Mouse (Mus musculus) neural tube, embryonic 14.5 days (tissue): Measurements from ENCODE around the gene Atp1b3. TPM values are rescaled to one million over a fixed set of nuclear protein-coding genes. Genes with fewer than 3 reads are reported as not detected.

ENCODE experiments used
- ATAC-seq: fragments of 200-750 bp; cut with Nextera tagmentation; 2 replicates; pipeline ENCODE4 v1.8.0; 2017; ENCODE audit warnings: low read depth, mild to moderate bottlenecking, moderate TSS enrichment, moderate library complexity
- H3K27ac ChIP-seq: fragments of 300-500 bp; sonication (generic); 2 replicates; pipeline ENCODE4 v1.5.1; 2014; ENCODE audit warnings: low read depth, mild to moderate bottlenecking, control low read depth, low read length, moderate library complexity, mixed read lengths
- H3K27me3 ChIP-seq: fragments of 300-500 bp; sonication (generic); 2 replicates; pipeline ENCODE4 v1.6.1; 2014; ENCODE audit warnings: low read length; ENCODE audit not compliant: control insufficient read depth, insufficient read depth
- H3K36me3 ChIP-seq: fragments of 300-500 bp; sonication (generic); 2 replicates; pipeline ENCODE4 v1.6.1; 2014; ENCODE audit warnings: low read length, mixed read lengths; ENCODE audit not compliant: control insufficient read depth, insufficient read depth
- H3K4me1 ChIP-seq: fragments of 300-500 bp; sonication (generic); 2 replicates; pipeline ENCODE4 v1.6.1; 2014; ENCODE audit warnings: low read length; ENCODE audit not compliant: control insufficient read depth, insufficient read depth
- H3K4me2 ChIP-seq: fragments of 300-500 bp; sonication (generic); 2 replicates; pipeline ENCODE4 v1.6.1; 2014; ENCODE audit warnings: mild to moderate bottlenecking, low read depth, low read length, control low read depth
- H3K4me3 ChIP-seq: fragments of 300-500 bp; sonication (generic); 2 replicates; pipeline ENCODE4 v1.5.1; 2014; ENCODE audit warnings: low read depth, low read length, control low read depth, mixed read lengths
- H3K9ac ChIP-seq: fragments of 300-500 bp; sonication (generic); replicated peaks from 2 replicates; pipeline ENCODE4 v1.6.1; 2014; ENCODE audit warnings: low read depth, mild to moderate bottlenecking, control low read depth, low read length, mixed read lengths
- H3K9me3 ChIP-seq: fragments of 300-500 bp; sonication (generic); 2 replicates; pipeline ENCODE4 v1.6.1; 2016; ENCODE audit warnings: low read length; ENCODE audit not compliant: control insufficient read depth
- WGBS: fragments of 180-500 bp; shearing (Covaris S2); extraction: QIAGEN DNeasy Blood & Tissue Kit; methylation state at CpG from one replicate; pipeline ENCODE4 v1.1.7; 2014; 5-methylcytosine and 5-hydroxymethylcytosine counted together
- polyA plus RNA-seq: library from polyadenylated mRNA; unstranded; fragments of >200 nt; fragmentation: Nextera tagmentation; extraction: Ambion mirVana; gene quantifications from 2 replicates; pipeline ENCODE4 v1.2.1, GENCODE M21; 2014

The Atp1b3 gene
- polyA plus RNA-seq, 1 experiment from 2014 or later = 168 TPM

DNA sequence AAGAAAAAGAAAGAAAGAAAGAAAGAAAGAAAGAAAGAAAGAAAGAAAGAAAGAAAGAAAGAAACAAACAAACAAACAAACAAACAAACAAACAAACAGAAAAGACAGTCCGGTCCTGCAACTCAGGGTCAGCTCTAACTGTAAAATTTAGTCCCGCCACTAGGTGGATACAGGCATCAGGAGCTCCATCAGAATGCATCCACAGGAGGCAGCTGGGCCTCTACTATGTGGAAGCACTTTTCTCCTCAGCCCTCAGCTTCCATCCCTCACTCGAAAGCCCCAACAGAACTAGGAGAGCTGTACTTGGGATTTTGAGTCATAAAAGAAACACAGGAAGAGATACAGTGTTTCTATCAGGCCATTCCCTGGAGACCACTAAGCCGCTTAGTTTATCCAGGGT, 14.2 kb downstream of the Atp1b3 start:
- no peak; the same call in 1 of the 2 replicates for ATAC-seq
- H3K4me3 ChIP-seq = no peak overlapping the region
- peaks cover 2% of the 10 kb centered on the region; the same call in 1 of the 2 replicates for H3K4me1 ChIP-seq
- no peaks in the 10 kb centered on the region for H3K27me3 ChIP-seq
- whole genome bisulfite sequencing = 42% methylated on average over 4 of the region's 4 CpGs
- no peak overlapping the region for H3K9ac ChIP-seq
- H3K27ac ChIP-seq = no peak overlapping the region
- no peaks in the 10 kb centered on the region for H3K9me3 ChIP-seq
- H3K4me2 ChIP-seq = no peak overlapping the region
- peaks cover 2% of the 10 kb centered on the region; the same call in 1 of the 2 replicates for H3K36me3 ChIP-seq

DNA sequence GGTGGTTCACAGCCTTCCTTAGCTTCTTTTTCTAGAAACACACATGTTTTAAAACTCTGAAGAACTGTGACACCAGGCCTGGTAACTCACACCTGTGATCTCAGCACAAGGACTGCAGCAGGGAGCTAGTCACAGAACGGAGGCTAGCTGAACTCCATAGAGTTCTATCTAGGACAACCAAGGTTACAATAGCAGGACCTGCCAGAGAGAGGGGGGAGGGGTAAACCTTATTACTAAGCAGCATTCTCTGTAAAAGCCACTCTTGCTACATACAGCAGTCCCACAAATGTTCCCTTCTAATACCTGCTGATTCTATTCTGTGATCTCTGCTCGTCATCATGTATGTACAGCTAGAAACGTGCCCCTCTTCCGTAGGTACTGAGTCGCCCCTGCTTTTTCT, 15.4 kb downstream of the Atp1b3 start:
- Histone ChIP-seq H3K9ac (no peak overlapping the region), H3K4me2 (no peak overlapping the region), H3K36me3 (peaks cover 3% of the 10 kb centered on the region; the same call in 1 of the 2 replicates), H3K9me3 (no peaks in the 10 kb centered on the region), H3K27ac (no peak overlapping the region), H3K4me3 (no peak overlapping the region), H3K27me3 (no peaks in the 10 kb centered on the region), H3K4me1 (peaks cover 2% of the 10 kb centered on the region; the same call in 1 of the 2 replicates)
- ATAC-seq = no peak
- WGBS = 95% methylated on average over 5 of the region's 5 CpGs

DNA sequence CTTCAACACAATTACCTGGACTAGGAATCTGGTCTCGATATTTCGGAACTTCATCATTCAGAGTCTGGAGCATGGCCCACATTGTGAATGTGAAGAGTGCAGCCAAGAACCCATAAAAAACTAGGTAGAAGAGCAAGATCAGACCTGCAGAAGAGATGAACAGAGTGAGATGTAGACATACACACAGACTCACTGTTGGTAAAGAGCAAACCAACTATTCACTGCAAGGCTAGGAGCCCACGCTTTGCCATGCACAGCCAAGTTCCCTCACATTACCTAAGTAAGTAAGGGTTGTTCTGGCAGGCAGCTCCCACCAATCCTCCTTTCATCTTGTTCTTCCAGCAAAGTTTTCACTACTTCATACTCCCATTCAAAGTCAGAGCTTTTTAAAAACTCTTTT, 18.5 kb downstream of the Atp1b3 start:
- H3K9me3 ChIP-seq = no peaks in the 10 kb centered on the region
- H3K4me1 ChIP-seq = peaks cover 2% of the 10 kb centered on the region; the same call in 1 of the 2 replicates
- H3K36me3 ChIP-seq = peaks cover 15% of the 10 kb centered on the region; the same call in 1 of the 2 replicates
- no peak overlapping the region for H3K4me2 ChIP-seq
- no peak overlapping the region for H3K4me3 ChIP-seq
- ATAC-seq = no peak
- H3K27ac ChIP-seq = no peak overlapping the region
- H3K9ac ChIP-seq = no peak overlapping the region
- WGBS = 98% methylated on average over 3 of the region's 3 CpGs
- H3K27me3 ChIP-seq = no peaks in the 10 kb centered on the region

DNA sequence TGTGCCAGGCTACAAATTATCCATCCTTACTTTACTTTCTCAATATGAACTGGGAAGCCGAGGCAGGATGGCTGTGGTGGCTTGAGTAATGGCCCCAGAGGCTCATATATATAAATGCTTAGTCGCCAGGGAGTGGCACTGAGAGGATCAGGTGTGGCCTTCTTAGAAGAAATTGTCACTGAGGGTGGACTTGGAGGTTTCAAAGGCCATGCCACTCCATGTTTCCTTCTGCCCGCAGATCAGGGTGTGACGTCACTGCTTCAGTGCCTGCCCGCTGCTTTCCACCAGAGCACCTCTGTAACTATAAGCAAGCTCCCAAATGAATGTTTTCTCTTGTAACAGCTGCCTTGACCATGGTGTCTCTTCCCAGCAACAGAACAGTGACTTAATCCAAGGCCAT, 33.1 kb downstream of the Atp1b3 start:
- Histone ChIP-seq H3K36me3 (peaks cover 9% of the 10 kb centered on the region; the same call in 1 of the 2 replicates), H3K4me2 (no peak overlapping the region), H3K27ac (no peak overlapping the region), H3K4me3 (no peak overlapping the region), H3K9me3 (no peaks in the 10 kb centered on the region), H3K4me1 (no peaks in the 10 kb centered on the region), H3K9ac (no peak overlapping the region), H3K27me3 (no peaks in the 10 kb centered on the region)
- no peak for ATAC-seq
- 92% methylated on average over 5 of the region's 5 CpGs for WGBS

DNA sequence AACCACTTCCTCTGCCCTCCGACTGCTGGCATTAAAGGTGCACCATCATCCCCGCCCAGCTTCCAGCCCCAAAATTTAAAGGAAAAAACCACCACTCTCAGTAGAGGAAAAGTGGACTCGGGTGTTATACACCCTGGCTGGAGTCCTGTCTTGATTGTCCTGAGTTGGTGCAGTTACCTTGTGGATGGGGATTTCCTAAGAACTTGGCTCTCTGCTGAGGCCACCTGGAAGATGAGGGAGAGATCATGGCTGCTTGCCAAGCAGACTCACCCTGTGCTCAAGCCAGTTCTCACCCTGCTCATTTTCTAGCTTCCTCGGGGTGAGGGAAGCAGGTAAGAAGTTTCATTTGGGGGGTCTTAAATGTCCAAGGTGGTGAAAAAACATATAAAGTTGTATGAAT, 36.0 kb downstream of the Atp1b3 start:
- Histone ChIP-seq H3K9ac (no peak overlapping the region), H3K36me3 (0 out of 2 replicates have a peak, but pooled peaks cover 3% of the 10 kb centered on the region), H3K27ac (no peak overlapping the region), H3K27me3 (no peaks in the 10 kb centered on the region), H3K4me2 (no peak overlapping the region), H3K4me3 (no peak overlapping the region), H3K4me1 (no peaks in the 10 kb centered on the region), H3K9me3 (no peaks in the 10 kb centered on the region)
- ATAC-seq = no peak
- WGBS = 93% methylated on average over 4 of the region's 4 CpGs

DNA sequence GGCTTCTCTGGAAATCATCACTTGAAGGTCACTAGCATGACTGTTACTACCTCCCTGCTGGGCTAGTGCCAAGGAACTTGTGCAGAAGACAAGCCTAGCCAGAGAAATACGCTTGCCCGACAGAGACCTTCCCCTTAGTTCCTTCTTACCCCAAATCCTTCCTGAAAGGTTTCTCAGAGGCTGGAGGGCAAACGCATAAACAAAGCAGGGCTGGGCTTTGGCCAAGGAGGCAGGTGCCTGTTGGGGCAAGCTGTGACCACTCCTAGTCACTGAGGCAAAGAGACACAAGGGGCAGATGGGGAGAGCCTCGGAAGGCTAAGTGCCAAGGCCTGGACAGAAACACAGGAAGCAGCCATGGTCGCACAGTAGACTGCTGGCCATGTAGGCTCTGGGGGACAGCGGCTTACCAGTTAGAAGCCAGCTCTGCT, 37.7 kb downstream of the Atp1b3 start:
- Histone ChIP-seq H3K27ac (no peak overlapping the region), H3K27me3 (no peaks in the 10 kb centered on the region), H3K4me3 (no peak overlapping the region), H3K4me1 (no peaks in the 10 kb centered on the region), H3K36me3 (no peaks in the 10 kb centered on the region), H3K9ac (no peak overlapping the region), H3K9me3 (no peaks in the 10 kb centered on the region), H3K4me2 (no peak overlapping the region)
- no peak for ATAC-seq
- WGBS = 85% methylated on average over 6 of the region's 6 CpGs

DNA sequence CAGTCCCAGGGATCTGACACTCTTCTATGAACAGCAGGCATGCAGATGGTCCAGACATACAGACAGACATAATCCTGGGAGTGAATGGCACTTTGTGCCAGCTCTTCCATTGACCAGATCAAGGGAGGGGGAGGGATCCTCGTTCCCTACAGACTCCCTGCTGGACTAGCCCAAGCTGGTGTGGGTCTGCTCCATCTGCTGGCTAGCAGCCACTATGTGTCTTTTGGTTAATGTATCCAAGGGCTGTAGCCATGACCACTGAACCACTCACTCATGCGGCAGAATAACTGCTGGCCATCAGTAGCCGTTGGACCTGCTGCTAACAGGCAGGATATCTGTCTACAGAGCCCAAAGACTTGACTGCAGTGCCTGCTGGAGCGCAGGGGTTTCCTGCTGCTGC, 39.7 kb downstream of the Atp1b3 start:
- Histone ChIP-seq H3K9me3 (no peaks in the 10 kb centered on the region), H3K9ac (no peak overlapping the region), H3K4me2 (no peak overlapping the region), H3K4me1 (no peaks in the 10 kb centered on the region), H3K36me3 (no peaks in the 10 kb centered on the region), H3K27ac (no peak overlapping the region), H3K27me3 (no peaks in the 10 kb centered on the region), H3K4me3 (no peak overlapping the region)
- WGBS = 44% methylated on average over 4 of the region's 4 CpGs
- ATAC-seq = peak; percentile 42; the same call in 1 of the 2 replicates

DNA sequence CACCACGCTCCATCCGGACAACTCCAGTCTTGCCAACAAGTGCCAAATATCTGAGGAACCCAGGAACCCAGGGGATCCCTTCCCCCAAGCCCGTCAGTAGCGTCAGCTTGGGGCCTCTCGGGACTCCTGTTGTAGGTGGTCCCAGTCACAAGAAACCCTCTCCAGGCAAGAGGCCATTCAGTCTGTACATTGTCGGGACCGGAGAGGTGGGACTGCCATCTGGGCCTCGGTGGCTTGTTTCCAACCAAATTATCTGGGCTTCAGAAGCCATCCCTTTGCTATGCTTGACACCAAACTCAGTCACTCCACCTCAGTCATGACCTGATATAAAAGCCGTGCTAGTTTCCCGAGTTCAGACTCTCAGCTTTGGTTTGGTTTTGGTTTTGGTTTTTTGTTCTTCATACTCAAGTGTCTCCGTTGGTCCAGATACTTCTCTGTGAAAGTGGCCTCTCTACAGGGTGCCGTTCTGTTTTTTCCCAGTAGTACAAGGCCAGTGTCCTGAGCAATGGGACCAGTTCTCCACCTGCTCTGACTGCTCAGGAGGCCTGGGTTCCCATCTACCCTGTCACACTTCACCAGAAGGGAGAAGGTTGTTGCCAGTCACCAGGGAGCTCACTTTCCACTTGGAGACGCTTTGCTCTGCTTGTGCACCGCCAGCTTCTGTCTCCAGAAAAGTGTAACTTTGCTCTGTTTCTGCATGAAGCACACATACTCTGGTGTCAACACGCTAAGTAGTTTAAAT, 41.7 kb downstream of the Atp1b3 start:
- H3K36me3 ChIP-seq = peaks cover 9% of the 10 kb centered on the region; the same call in 1 of the 2 replicates
- 89% methylated on average over 15 of the region's 15 CpGs for WGBS
- no peaks in the 10 kb centered on the region for H3K27me3 ChIP-seq
- ATAC-seq = no peak
- H3K9ac ChIP-seq = no peak overlapping the region
- H3K27ac ChIP-seq = no peak overlapping the region
- H3K9me3 ChIP-seq = no peaks in the 10 kb centered on the region
- H3K4me3 ChIP-seq = no peak overlapping the region
- no peaks in the 10 kb centered on the region for H3K4me1 ChIP-seq
- H3K4me2 ChIP-seq = no peak overlapping the region

DNA sequence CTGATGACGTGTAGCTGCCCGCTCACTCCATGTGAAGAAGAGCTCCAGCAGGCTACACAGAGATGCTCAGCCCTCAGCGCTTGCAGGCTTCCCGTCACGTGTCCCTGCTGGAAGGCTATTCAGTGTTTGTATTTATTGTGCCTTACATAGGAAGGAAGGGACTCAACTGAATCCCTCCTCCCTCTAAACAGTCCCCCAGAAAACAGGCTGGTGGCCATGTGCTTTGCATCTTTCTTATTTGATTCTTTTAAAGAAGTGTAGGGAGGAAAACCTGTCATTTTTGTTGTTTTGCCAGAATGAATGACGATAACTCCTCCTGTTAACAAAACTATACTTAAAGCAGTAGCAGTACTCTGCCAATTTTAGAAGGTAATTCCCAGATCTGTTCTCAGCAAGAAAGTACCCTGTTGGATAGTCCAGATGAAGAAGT, 43.7 kb downstream of the Atp1b3 start:
- no peaks in the 10 kb centered on the region for H3K27me3 ChIP-seq
- H3K4me2 ChIP-seq = no peak overlapping the region
- H3K27ac ChIP-seq = no peak overlapping the region
- H3K9ac ChIP-seq = no peak overlapping the region
- WGBS = 75% methylated on average over 6 of the region's 6 CpGs
- no peak for ATAC-seq
- peaks cover 9% of the 10 kb centered on the region; the same call in 1 of the 2 replicates for H3K36me3 ChIP-seq
- H3K4me1 ChIP-seq = no peaks in the 10 kb centered on the region
- no peak overlapping the region for H3K4me3 ChIP-seq
- no peaks in the 10 kb centered on the region for H3K9me3 ChIP-seq
